Mouse (Mus musculus) heart, adult 9 months (tissue): Measurements from ENCODE around the gene Ampd1.

Experiments
- DNase-seq, 2 experiments: peaks; one replicate each; pipeline ENCODE4 v3.0.0; 2022; ENCODE audit warnings: low spot score in 2 of 2

Ampd1 gene

DNA sequence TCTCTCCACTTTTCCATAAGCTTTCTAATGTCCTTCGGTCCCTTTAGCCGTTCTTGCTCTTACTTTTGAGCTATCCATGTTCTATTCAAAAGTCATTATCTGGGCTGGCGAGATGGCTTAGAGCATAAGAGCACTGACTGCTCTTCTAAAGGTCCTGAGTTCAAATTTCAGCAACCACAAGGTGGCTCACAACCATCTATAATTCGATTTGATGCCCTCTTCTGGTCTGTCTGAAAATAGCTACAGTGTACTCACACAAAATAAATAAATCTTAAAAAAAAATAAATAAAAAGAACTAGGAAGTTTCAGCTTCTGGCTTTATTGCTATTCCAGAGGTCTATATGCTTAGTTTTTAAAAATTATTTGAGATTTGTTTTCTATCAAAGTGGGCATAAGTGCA lies 74.0 kb downstream of the Ampd1 start:
- no peak for DNase-seq

DNA sequence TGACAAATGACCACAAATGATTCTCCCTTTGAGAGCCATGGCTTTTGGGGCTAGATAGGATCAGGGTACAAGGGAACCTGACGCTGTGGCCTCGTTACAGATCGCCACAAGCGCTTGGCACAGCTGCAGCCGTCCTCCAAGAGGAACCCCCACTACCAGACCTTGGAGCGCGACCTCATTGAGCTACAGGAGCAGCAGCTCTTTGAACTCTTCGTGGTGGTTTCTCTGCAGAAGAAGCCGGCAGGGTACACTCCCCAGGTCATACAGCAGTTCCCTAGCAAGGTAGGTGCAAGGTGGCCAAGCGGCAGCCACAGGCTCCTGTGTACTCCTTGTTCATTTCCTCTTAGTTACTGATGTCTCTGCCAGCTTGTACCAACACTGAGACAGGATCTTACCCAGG lies 75.1 kb downstream of the Ampd1 start:
- no peak for DNase-seq
